Mouse (Mus musculus): Measurements from ENCODE around the gene Ces1d. TPM values are rescaled to one million over a fixed set of nuclear protein-coding genes. Genes with fewer than 3 reads are reported as not detected.
"Not testable (repeated sequence)": the region's sequence is repeated elsewhere in the genome, so short reads cannot be mapped to it uniquely, and the experiment has no call there.

The Ces1d gene
- polyA plus RNA-seq, 1 experiment from 2014 or later: 0.22 TPM

GRCm38 (mm10) chr8:93221896-93222295 lies 24.3 kb upstream of the Ces1d start:
- Histone ChIP-seq H3K36me3 (ENCODE audit: control insufficient read depth, insufficient read depth) (no peaks in the 10 kb centered on the region), H3K4me2 (ENCODE audit: low read length) (no peak overlapping the region), H3K4me3 (replicated peaks; ENCODE audit: low read length) (no peak overlapping the region), H3K27me3 (replicated peaks; ENCODE audit: control insufficient read depth, insufficient read depth, low read length) (no peaks in the 10 kb centered on the region), H3K9ac (replicated peaks; ENCODE audit: low read depth, low read length) (no peak overlapping the region), H3K27ac (ENCODE audit: low read length) (no peak overlapping the region), H3K4me1 (replicated peaks; ENCODE audit: control insufficient read depth, insufficient read depth, low read length) (no peaks in the 10 kb centered on the region), H3K9me3 (ENCODE audit: control insufficient read depth, low read length) (no peaks in the 10 kb centered on the region)
- WGBS: 86% methylated on average over 3 of the region's 3 CpGs
- no peak for ATAC-seq

- H3K4me1 ChIP-seq (replicated peaks; ENCODE audit: control insufficient read depth, insufficient read depth, low read length): no peaks in the 10 kb centered on the region
- no peaks in the 10 kb centered on the region for H3K9me3 ChIP-seq (ENCODE audit: control insufficient read depth, low read length)
- 89% methylated on average over 4 of the region's 4 CpGs for WGBS
- ATAC-seq: no peak
- no peaks in the 10 kb centered on the region for H3K36me3 ChIP-seq (ENCODE audit: control insufficient read depth, insufficient read depth)
- no peak overlapping the region for H3K9ac ChIP-seq (replicated peaks; ENCODE audit: low read depth, low read length)
- no peaks in the 10 kb centered on the region for H3K27me3 ChIP-seq (replicated peaks; ENCODE audit: control insufficient read depth, insufficient read depth, low read length)
- no peak overlapping the region for H3K4me3 ChIP-seq (replicated peaks; ENCODE audit: low read length)
- no peak overlapping the region for H3K27ac ChIP-seq (ENCODE audit: low read length)
- H3K4me2 ChIP-seq (ENCODE audit: low read length): no peak overlapping the region
Observed at GRCm38 (mm10) chr8:93217867-93218266, 20.2 kb upstream of the Ces1d start.

- 94% methylated on average over 1 of the region's 1 CpGs for WGBS
- no peaks in the 10 kb centered on the region for H3K27me3 ChIP-seq (replicated peaks; ENCODE audit: control insufficient read depth, insufficient read depth, low read length)
- H3K27ac ChIP-seq (ENCODE audit: low read length): no peak overlapping the region
Observed at GRCm38 (mm10) chr8:93217375-93217774, 19.7 kb upstream of the Ces1d start.

GRCm38 (mm10) chr8:93211091-93211490 lies 13.5 kb upstream of the Ces1d start:
- Histone ChIP-seq H3K4me2 (ENCODE audit: low read length) (no peak overlapping the region), H3K9ac (replicated peaks; ENCODE audit: low read depth, low read length) (no peak overlapping the region), H3K9me3 (ENCODE audit: control insufficient read depth, low read length) (no peaks in the 10 kb centered on the region), H3K4me3 (replicated peaks; ENCODE audit: low read length) (no peak overlapping the region), H3K27ac (ENCODE audit: low read length) (no peak overlapping the region), H3K4me1 (replicated peaks; ENCODE audit: control insufficient read depth, insufficient read depth, low read length) (no peaks in the 10 kb centered on the region), H3K27me3 (replicated peaks; ENCODE audit: control insufficient read depth, insufficient read depth, low read length) (no peaks in the 10 kb centered on the region), H3K36me3 (ENCODE audit: control insufficient read depth, insufficient read depth) (no peaks in the 10 kb centered on the region)
- no peak for ATAC-seq

More at GRCm38 (mm10) chr8:93217375-93217774, 19.7 kb upstream of the Ces1d start:
- Histone ChIP-seq H3K4me1 (replicated peaks; ENCODE audit: control insufficient read depth, insufficient read depth, low read length) (no peaks in the 10 kb centered on the region), H3K36me3 (ENCODE audit: control insufficient read depth, insufficient read depth) (no peaks in the 10 kb centered on the region), H3K9me3 (ENCODE audit: control insufficient read depth, low read length) (no peaks in the 10 kb centered on the region), H3K9ac (replicated peaks; ENCODE audit: low read depth, low read length) (no peak overlapping the region), H3K4me3 (replicated peaks; ENCODE audit: low read length) (no peak overlapping the region), H3K4me2 (ENCODE audit: low read length) (no peak overlapping the region)
- no peak for ATAC-seq

GRCm38 (mm10) chr8:93199146-93199545 lies 1.5 kb upstream of the Ces1d start:
- not testable (repeated sequence) for ATAC-seq; H3K27me3 ChIP-seq (replicated peaks; ENCODE audit: control insufficient read depth, insufficient read depth, low read length); H3K4me1 ChIP-seq (replicated peaks; ENCODE audit: control insufficient read depth, insufficient read depth, low read length); H3K4me3 ChIP-seq (replicated peaks; ENCODE audit: low read length); H3K9me3 ChIP-seq (ENCODE audit: control insufficient read depth, low read length); H3K36me3 ChIP-seq (ENCODE audit: control insufficient read depth, insufficient read depth); H3K27ac ChIP-seq (ENCODE audit: low read length); H3K4me2 ChIP-seq (ENCODE audit: low read length); H3K9ac ChIP-seq (replicated peaks; ENCODE audit: low read depth, low read length)
- 49% methylated on average over 7 of the region's 7 CpGs for WGBS

- no peaks in the 10 kb centered on the region for H3K4me1 ChIP-seq (replicated peaks; ENCODE audit: control insufficient read depth, insufficient read depth, low read length)
- H3K4me2 ChIP-seq (ENCODE audit: low read length): no peak overlapping the region
- H3K27ac ChIP-seq (ENCODE audit: low read length): no peak overlapping the region
- no peak for ATAC-seq
- no peaks in the 10 kb centered on the region for H3K36me3 ChIP-seq (ENCODE audit: control insufficient read depth, insufficient read depth)
- WGBS: 88% methylated on average over 5 of the region's 5 CpGs
- no peaks in the 10 kb centered on the region for H3K9me3 ChIP-seq (ENCODE audit: control insufficient read depth, low read length)
- no peaks in the 10 kb centered on the region for H3K27me3 ChIP-seq (replicated peaks; ENCODE audit: control insufficient read depth, insufficient read depth, low read length)
- H3K9ac ChIP-seq (replicated peaks; ENCODE audit: low read depth, low read length): no peak overlapping the region
- no peak overlapping the region for H3K4me3 ChIP-seq (replicated peaks; ENCODE audit: low read length)
Observed at GRCm38 (mm10) chr8:93196436-93196835, 1.2 kb downstream of the Ces1d start.

GRCm38 (mm10) chr8:93180581-93181129 lies 17.0 kb downstream of the Ces1d start:
- H3K4me1 ChIP-seq (replicated peaks; ENCODE audit: control insufficient read depth, insufficient read depth, low read length): no peaks in the 10 kb centered on the region
- WGBS: 92% methylated on average over 4 of the region's 4 CpGs
- no peak overlapping the region for H3K27ac ChIP-seq (ENCODE audit: low read length)
- H3K36me3 ChIP-seq (ENCODE audit: control insufficient read depth, insufficient read depth): no peaks in the 10 kb centered on the region
- H3K27me3 ChIP-seq (replicated peaks; ENCODE audit: control insufficient read depth, insufficient read depth, low read length): no peaks in the 10 kb centered on the region
- no peaks in the 10 kb centered on the region for H3K9me3 ChIP-seq (ENCODE audit: control insufficient read depth, low read length)
- ATAC-seq: no peak
- H3K9ac ChIP-seq (replicated peaks; ENCODE audit: low read depth, low read length): no peak overlapping the region
- no peak overlapping the region for H3K4me3 ChIP-seq (replicated peaks; ENCODE audit: low read length)
- no peak overlapping the region for H3K4me2 ChIP-seq (ENCODE audit: low read length)

- WGBS: 38% methylated on average over 1 of the region's 1 CpGs
- no peak for ATAC-seq
Observed at GRCm38 (mm10) chr8:93176593-93176992, 21.0 kb downstream of the Ces1d start.

GRCm38 (mm10) chr8:93174554-93174953 lies 23.1 kb downstream of the Ces1d start:
- ATAC-seq: no peak
- no peaks in the 10 kb centered on the region for H3K36me3 ChIP-seq (ENCODE audit: control insufficient read depth, insufficient read depth)
- 86% methylated on average over 2 of the region's 2 CpGs for WGBS

More at GRCm38 (mm10) chr8:93176593-93176992, 21.0 kb downstream of the Ces1d start:
- H3K27me3 ChIP-seq (replicated peaks; ENCODE audit: control insufficient read depth, insufficient read depth, low read length): no peaks in the 10 kb centered on the region
- no peaks in the 10 kb centered on the region for H3K36me3 ChIP-seq (ENCODE audit: control insufficient read depth, insufficient read depth)
- no peaks in the 10 kb centered on the region for H3K9me3 ChIP-seq (ENCODE audit: control insufficient read depth, low read length)
- H3K4me1 ChIP-seq (replicated peaks; ENCODE audit: control insufficient read depth, insufficient read depth, low read length): no peaks in the 10 kb centered on the region
- H3K4me2 ChIP-seq (ENCODE audit: low read length): no peak overlapping the region
- H3K4me3 ChIP-seq (replicated peaks; ENCODE audit: low read length): no peak overlapping the region
- H3K27ac ChIP-seq (ENCODE audit: low read length): no peak overlapping the region
- H3K9ac ChIP-seq (replicated peaks; ENCODE audit: low read depth, low read length): no peak overlapping the region

More at GRCm38 (mm10) chr8:93174554-93174953, 23.1 kb downstream of the Ces1d start:
- no peak overlapping the region for H3K4me2 ChIP-seq (ENCODE audit: low read length)
- no peak overlapping the region for H3K4me3 ChIP-seq (replicated peaks; ENCODE audit: low read length)
- H3K27ac ChIP-seq (ENCODE audit: low read length): no peak overlapping the region
- H3K9ac ChIP-seq (replicated peaks; ENCODE audit: low read depth, low read length): no peak overlapping the region
- H3K4me1 ChIP-seq (replicated peaks; ENCODE audit: control insufficient read depth, insufficient read depth, low read length): no peaks in the 10 kb centered on the region
- no peaks in the 10 kb centered on the region for H3K27me3 ChIP-seq (replicated peaks; ENCODE audit: control insufficient read depth, insufficient read depth, low read length)
- no peaks in the 10 kb centered on the region for H3K9me3 ChIP-seq (ENCODE audit: control insufficient read depth, low read length)

Measured in forebrain, embryonic 16.5 days (tissue).